Mouse (Mus musculus) stomach, embryonic 16.5 days (tissue): Measurements from ENCODE around the gene Pigc. TPM values are rescaled to one million over a fixed set of nuclear protein-coding genes. Genes with fewer than 3 reads are reported as not detected.

ENCODE experiments used
- ATAC-seq: fragments of 200-750 bp; cut with Nextera tagmentation; 2 replicates; pipeline ENCODE4 v1.8.0; 2017; ENCODE audit warnings: moderate number of reproducible peaks, moderate TSS enrichment; ENCODE audit not compliant: insufficient read depth, low FRiP score
- H3K27ac ChIP-seq: fragments of 300-500 bp; sonication (generic); 2 replicates; pipeline ENCODE4 v1.5.1; 2014; ENCODE audit warnings: low read length
- H3K27me3 ChIP-seq: fragments of 300-500 bp; sonication (generic); 2 replicates; pipeline ENCODE4 v1.6.1; 2014; ENCODE audit warnings: low read length, control low read depth, mixed read lengths; ENCODE audit not compliant: control insufficient read depth, insufficient read depth
- H3K36me3 ChIP-seq: fragments of 300-500 bp; sonication (generic); 2 replicates; pipeline ENCODE4 v1.6.1; 2014; ENCODE audit warnings: low read length; ENCODE audit not compliant: control insufficient read depth, insufficient read depth
- H3K4me1 ChIP-seq: fragments of 300-500 bp; sonication (generic); 2 replicates; pipeline ENCODE4 v1.6.1; 2014; ENCODE audit warnings: low read length, control low read depth, mixed read lengths; ENCODE audit not compliant: control insufficient read depth, insufficient read depth
- H3K4me2 ChIP-seq: fragments of 300-500 bp; sonication (generic); 2 replicates; pipeline ENCODE4 v1.6.1; 2014; ENCODE audit warnings: low read depth, low read length, mixed read lengths
- H3K4me3 ChIP-seq: fragments of 300-500 bp; sonication (generic); replicated peaks from 2 replicates; pipeline ENCODE4 v1.5.1; 2014; ENCODE audit warnings: mild to moderate bottlenecking, low read length
- H3K9ac ChIP-seq: fragments of 300-500 bp; sonication (generic); 2 replicates; pipeline ENCODE4 v1.6.1; 2014; ENCODE audit warnings: low read length
- H3K9me3 ChIP-seq: fragments of 300-500 bp; sonication (generic); replicated peaks from 2 replicates; pipeline ENCODE4 v1.6.1; 2016; ENCODE audit warnings: low read length, control low read depth; ENCODE audit not compliant: control insufficient read depth
- WGBS: fragments of 180-500 bp; shearing (Covaris S2); extraction: QIAGEN DNeasy Blood & Tissue Kit; methylation state at CpG from one replicate; pipeline ENCODE4 v1.1.7; 2014; 5-methylcytosine and 5-hydroxymethylcytosine counted together
- polyA plus RNA-seq: library from polyadenylated mRNA; unstranded; fragments of >200 nt; fragmentation: Nextera tagmentation; extraction: Ambion mirVana; gene quantifications from 2 replicates; pipeline ENCODE4 v1.2.1, GENCODE M21; 2015

Gene Pigc
- polyA plus RNA-seq, 1 experiment from 2014 or later = 39.7 TPM

GRCm38 (mm10) chr1:161931817-161932216 lies 37.2 kb upstream of the Pigc start:
- Histone ChIP-seq H3K4me3 (no peak overlapping the region), H3K27ac (no peak overlapping the region), H3K9me3 (no peaks in the 10 kb centered on the region), H3K4me1 (no peaks in the 10 kb centered on the region), H3K36me3 (no peaks in the 10 kb centered on the region), H3K4me2 (no peak overlapping the region), H3K27me3 (no peaks in the 10 kb centered on the region), H3K9ac (no peak overlapping the region)
- no peak for ATAC-seq
- WGBS = 77% methylated on average over 10 of the region's 10 CpGs

GRCm38 (mm10) chr1:161932286-161932685 lies 36.7 kb upstream of the Pigc start:
- Histone ChIP-seq H3K27ac (no peak overlapping the region), H3K27me3 (no peaks in the 10 kb centered on the region), H3K9me3 (no peaks in the 10 kb centered on the region), H3K36me3 (no peaks in the 10 kb centered on the region), H3K4me2 (no peak overlapping the region), H3K4me3 (no peak overlapping the region), H3K4me1 (no peaks in the 10 kb centered on the region), H3K9ac (no peak overlapping the region)
- no peak for ATAC-seq
- 77% methylated on average over 4 of the region's 4 CpGs for WGBS

- Histone ChIP-seq H3K36me3 (no peaks in the 10 kb centered on the region), H3K27me3 (no peaks in the 10 kb centered on the region), H3K9ac (no peak overlapping the region), H3K9me3 (no peaks in the 10 kb centered on the region), H3K4me2 (no peak overlapping the region), H3K4me1 (no peaks in the 10 kb centered on the region), H3K4me3 (no peak overlapping the region), H3K27ac (no peak overlapping the region)
- 66% methylated on average over 2 of the region's 2 CpGs for WGBS
- ATAC-seq = no peak
Measured at GRCm38 (mm10) chr1:161942082-161942481, 26.9 kb upstream of the Pigc start.

- H3K27me3 ChIP-seq = no peaks in the 10 kb centered on the region
- no peak overlapping the region for H3K9ac ChIP-seq
- WGBS = 63% methylated on average over 5 of the region's 5 CpGs
- no peak overlapping the region for H3K4me3 ChIP-seq
- no peak overlapping the region for H3K4me2 ChIP-seq
- ATAC-seq = no peak
- no peaks in the 10 kb centered on the region for H3K36me3 ChIP-seq
- no peaks in the 10 kb centered on the region for H3K9me3 ChIP-seq
- no peak overlapping the region for H3K27ac ChIP-seq
- no peaks in the 10 kb centered on the region for H3K4me1 ChIP-seq
Measured at GRCm38 (mm10) chr1:161951009-161951779, 17.8 kb upstream of the Pigc start.

GRCm38 (mm10) chr1:161952599-161952998 lies 16.4 kb upstream of the Pigc start:
- ATAC-seq = no peak
- no peak overlapping the region for H3K9ac ChIP-seq

GRCm38 (mm10) chr1:161955846-161956245 lies 13.1 kb upstream of the Pigc start:
- H3K4me1 ChIP-seq = no peaks in the 10 kb centered on the region
- H3K9me3 ChIP-seq = no peaks in the 10 kb centered on the region
- H3K27me3 ChIP-seq = no peaks in the 10 kb centered on the region
- H3K4me3 ChIP-seq = no peak overlapping the region
- WGBS = 61% methylated on average over 5 of the region's 5 CpGs
- H3K4me2 ChIP-seq = no peak overlapping the region
- H3K27ac ChIP-seq = no peak overlapping the region
- H3K9ac ChIP-seq = no peak overlapping the region
- ATAC-seq = no peak
- no peaks in the 10 kb centered on the region for H3K36me3 ChIP-seq

More at GRCm38 (mm10) chr1:161952599-161952998, 16.4 kb upstream of the Pigc start:
- Histone ChIP-seq H3K4me2 (no peak overlapping the region), H3K27me3 (no peaks in the 10 kb centered on the region), H3K4me1 (no peaks in the 10 kb centered on the region), H3K36me3 (no peaks in the 10 kb centered on the region), H3K4me3 (no peak overlapping the region), H3K9me3 (no peaks in the 10 kb centered on the region), H3K27ac (no peak overlapping the region)
- WGBS = 47% methylated on average over 1 of the region's 1 CpGs

- Histone ChIP-seq H3K36me3 (no peaks in the 10 kb centered on the region), H3K9me3 (no peaks in the 10 kb centered on the region), H3K27me3 (no peaks in the 10 kb centered on the region), H3K4me3 (no peak overlapping the region), H3K9ac (no peak overlapping the region), H3K27ac (no peak overlapping the region), H3K4me2 (no peak overlapping the region), H3K4me1 (no peaks in the 10 kb centered on the region)
- WGBS = 73% methylated on average over 19 of the region's 19 CpGs
- ATAC-seq = no peak
Measured at GRCm38 (mm10) chr1:161957964-161958950, 10.7 kb upstream of the Pigc start.

GRCm38 (mm10) chr1:161962465-161963377 lies 6.3 kb upstream of the Pigc start:
- Histone ChIP-seq H3K36me3 (no peaks in the 10 kb centered on the region), H3K27me3 (no peaks in the 10 kb centered on the region), H3K9me3 (no peaks in the 10 kb centered on the region), H3K27ac (no peak overlapping the region), H3K4me2 (no peak overlapping the region), H3K4me1 (no peaks in the 10 kb centered on the region), H3K4me3 (no peak overlapping the region), H3K9ac (no peak overlapping the region)
- no peak for ATAC-seq
- WGBS = 51% methylated on average over 3 of the region's 3 CpGs
